8 mouse cellular contexts compared by ENCODE assay signal in genomic region chr4:34613571-34614145, GRCm38 (mm10). TPM values are rescaled to one million over a fixed set of nuclear protein-coding genes. Genes with fewer than 3 reads are reported as not detected.
DNase-seq lines count a peak whose midpoint lies in the region; ATAC-seq and TF ChIP-seq lines count a peak whose summit lies in the region.

No protein-coding gene starts in this region.

- no peak for TF ChIP-seq CTCF in heart, postnatal 0 days (IDR thresholded peaks at IDR 0.05; ENCODE audit: low read depth)

- no peak for ATAC-seq in heart, postnatal 0 days (ENCODE audit: insufficient read depth, low read depth)
- no peak for ATAC-seq in midbrain, embryonic 12.5 days (ENCODE audit: low FRiP score, low read depth)

- DNase-seq in right cerebral cortex, postnatal 4 days, result peak; percentile 15
- no peak for DNase-seq in right cerebral cortex, postnatal 25 days
- DNase-seq in cerebellum, adult 18-20 months, result peak; percentile 21 to 35
- no peak for DNase-seq in heart, postnatal 0 days (ENCODE audit: low spot score)
- no peak for DNase-seq in limb, embryonic 10.5 days (ENCODE audit: low spot score)
- DNase-seq in urinary bladder, adult 2 months (ENCODE audit: low spot score), result no peak
- no peak for DNase-seq in layer of hippocampus, postnatal 36 days

- H3K27ac ChIP-seq in heart, postnatal 0 days (ENCODE audit: low read depth), result no peak overlapping the region
- H3K27ac ChIP-seq in limb, embryonic 10.5 days, result peak overlapping the region; percentile 94; the same call in 1 of the 2 replicates
- H3K27ac ChIP-seq in midbrain, embryonic 12.5 days (replicated peaks), result no peak overlapping the region

- peaks cover 22% of the 10 kb centered on the region for H3K4me1 ChIP-seq in heart, postnatal 0 days (ENCODE audit: control insufficient read depth, insufficient read depth)
- peaks cover 22% of the 10 kb centered on the region for H3K4me1 ChIP-seq in limb, embryonic 10.5 days
- H3K4me1 ChIP-seq in midbrain, embryonic 12.5 days, result peaks cover 23% of the 10 kb centered on the region

- H3K36me3 ChIP-seq in heart, postnatal 0 days (replicated peaks; ENCODE audit: control insufficient read depth, insufficient read depth, low read length), result peaks cover 5% of the 10 kb centered on the region; the same call in 1 of the 2 replicates
- H3K36me3 ChIP-seq in limb, embryonic 10.5 days, result peaks cover 26% of the 10 kb centered on the region
- peaks cover 6% of the 10 kb centered on the region; the same call in 1 of the 2 replicates for H3K36me3 ChIP-seq in midbrain, embryonic 12.5 days

- H3K9ac ChIP-seq in heart, postnatal 0 days (replicated peaks; ENCODE audit: low read depth, low read length), result peak overlapping the region; percentile 81
- peak overlapping the region; percentile 84 for H3K9ac ChIP-seq in midbrain, embryonic 12.5 days (replicated peaks)

- peak overlapping the region; percentile 82 for H3K4me3 ChIP-seq in heart, postnatal 0 days (ENCODE audit: low read depth, low read length)
- H3K4me3 ChIP-seq in limb, embryonic 10.5 days, result peak overlapping the region; percentile 82
- peak overlapping the region; percentile 78 for H3K4me3 ChIP-seq in midbrain, embryonic 12.5 days

- H3K4me2 ChIP-seq in heart, postnatal 0 days (ENCODE audit: low read depth, low read length), result peak overlapping the region; percentile 70
- peak overlapping the region; percentile 95 for H3K4me2 ChIP-seq in midbrain, embryonic 12.5 days (replicated peaks)

- TF ChIP-seq EP300 in heart, postnatal 0 days (IDR thresholded peaks at IDR 0.05; ENCODE audit: low read depth), result no peak

- H3K9me3 ChIP-seq in heart, postnatal 0 days (replicated peaks; ENCODE audit: control insufficient read depth, low read length), result no peaks in the 10 kb centered on the region
- no peaks in the 10 kb centered on the region for H3K9me3 ChIP-seq in limb, embryonic 10.5 days (replicated peaks)
- H3K9me3 ChIP-seq in midbrain, embryonic 12.5 days, result no peaks in the 10 kb centered on the region

- H3K27me3 ChIP-seq in heart, postnatal 0 days (ENCODE audit: control insufficient read depth, insufficient read depth, low read length), result no peaks in the 10 kb centered on the region
- H3K27me3 ChIP-seq in limb, embryonic 10.5 days (ENCODE audit: low read depth, poor library complexity, severe bottlenecking), result no peaks in the 10 kb centered on the region
- H3K27me3 ChIP-seq in midbrain, embryonic 12.5 days, result no peaks in the 10 kb centered on the region

- WGBS in heart, postnatal 0 days, result 58% methylated on average over 6 of the region's 6 CpGs
- 73% methylated on average over 6 of the region's 6 CpGs for WGBS in limb, embryonic 10.5 days
- 76% methylated on average over 6 of the region's 6 CpGs for WGBS in midbrain, embryonic 12.5 days

RNA-seq across cellular contexts. Expression of gene Orc3, which starts 1.1 kb away (rescaled TPM):
- 41.0 and 47.8 TPM in 2 replicates for total RNA-seq in heart, postnatal 0 days (2014; rRNA removed; ENCODE audit: low replicate concordance)
- polyA plus RNA-seq in heart, postnatal 0 days (2015; fragmentation: Nextera tagmentation; extraction: Ambion mirVana), result 50.0 and 51.4 TPM in 2 replicates
- 86.0 and 106 TPM in 2 replicates for polyA plus RNA-seq in limb, embryonic 10.5 days (2016; fragmentation: Nextera tagmentation; extraction: Ambion mirVana)
- polyA plus RNA-seq in midbrain, embryonic 12.5 days (2016; fragmentation: Nextera tagmentation; extraction: Ambion mirVana), result 110 and 114 TPM in 2 replicates
- 34.3 and 35.3 TPM in 2 replicates for polyA plus RNA-seq in urinary bladder, adult 2 months (2012; rRNA removed)
- total RNA-seq in layer of hippocampus, postnatal 36 days (2021), result 10 to 100 TPM; 51.2 to 55.0 TPM

RNA-seq across cellular contexts. Expression of gene Rars2, which starts 1.1 kb away (rescaled TPM):
- total RNA-seq in heart, postnatal 0 days (2014; rRNA removed; ENCODE audit: low replicate concordance), result 19.4 and 93.2 TPM in 2 replicates
- 49.7 and 51.2 TPM in 2 replicates for polyA plus RNA-seq in heart, postnatal 0 days (2015; fragmentation: Nextera tagmentation; extraction: Ambion mirVana)
- 66.5 and 66.6 TPM in 2 replicates for polyA plus RNA-seq in limb, embryonic 10.5 days (2016; fragmentation: Nextera tagmentation; extraction: Ambion mirVana)
- polyA plus RNA-seq in midbrain, embryonic 12.5 days (2016; fragmentation: Nextera tagmentation; extraction: Ambion mirVana), result 72.9 and 76.7 TPM in 2 replicates
- 27.7 and 34.6 TPM in 2 replicates for polyA plus RNA-seq in urinary bladder, adult 2 months (2012; rRNA removed)
- total RNA-seq in layer of hippocampus, postnatal 36 days (2021), result 10 to 100 TPM; 26.4 to 28.8 TPM

Comparison
In these comparisons a context has a peak if more than half of its experiments do, and no peak if none do; other contexts are left out.
1. DNase-seq: peak in right cerebral cortex, postnatal 4 days (single experiment) and cerebellum, adult 18-20 months (2 of 2); none in right cerebral cortex, postnatal 25 days (single experiment), heart, postnatal 0 days (single experiment), limb, embryonic 10.5 days (single experiment), urinary bladder, adult 2 months (single experiment) and layer of hippocampus, postnatal 36 days (0 of 2).
2. Peak in every context shown above with its lines, with median percentiles within 50 percentile points of each other: H3K4me3 ChIP-seq.